Mouse (Mus musculus): ENCODE results near the gene Zfp568.

Zfp568 gene

GRCm38 (mm10) chr7:30050882-30051548 lies 67.3 kb downstream of the Zfp568 start, which contains the start of gene Zfp14:
Zfp14 (minus strand) TSS chr7:30051380.
- DNase-seq (ENCODE audit: low spot score in 2 of 2), result peak; percentile 77 to 79

DNA sequence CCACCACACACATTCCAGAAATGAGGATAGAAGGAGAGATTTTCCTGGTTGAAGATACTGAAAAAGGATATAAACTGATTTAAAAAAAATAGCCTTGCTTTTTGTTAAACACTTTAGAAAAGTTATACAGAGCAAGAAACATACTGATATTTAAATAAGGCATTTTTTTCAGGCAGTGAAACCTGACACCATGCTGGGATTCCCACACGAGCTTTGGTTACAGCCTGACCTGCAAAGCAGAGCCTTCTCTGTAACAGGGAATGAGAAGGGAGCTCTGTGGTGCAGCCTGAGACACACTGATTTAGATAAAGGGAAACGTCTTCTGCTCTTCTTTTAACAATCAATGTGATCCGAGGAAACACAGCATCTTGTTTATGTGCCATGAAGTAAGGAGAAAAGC lies 69.8 kb downstream of the Zfp568 start:
- no peak for DNase-seq (ENCODE audit: low spot score in 2 of 2)

DNA sequence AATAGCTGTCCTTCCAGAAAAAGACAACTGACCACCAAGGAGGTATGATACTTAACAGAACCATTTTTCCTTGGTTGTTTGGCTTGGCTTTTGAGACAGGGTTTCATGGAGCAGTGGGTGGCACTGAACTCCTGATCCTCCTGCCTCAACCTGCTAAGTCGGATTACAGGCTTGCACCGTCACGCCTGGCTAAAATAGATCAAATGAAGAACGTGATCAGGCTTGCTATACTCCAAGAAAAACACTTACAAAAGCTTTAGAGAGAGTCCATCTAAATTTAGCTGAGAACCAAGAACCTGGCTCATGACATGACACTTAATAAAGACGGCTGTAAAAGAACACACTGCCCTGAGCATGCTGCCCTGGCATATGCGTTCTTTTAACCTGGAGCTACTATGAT lies 76.6 kb downstream of the Zfp568 start:
- DNase-seq (ENCODE audit: low spot score in 2 of 2), result no peak

DNA sequence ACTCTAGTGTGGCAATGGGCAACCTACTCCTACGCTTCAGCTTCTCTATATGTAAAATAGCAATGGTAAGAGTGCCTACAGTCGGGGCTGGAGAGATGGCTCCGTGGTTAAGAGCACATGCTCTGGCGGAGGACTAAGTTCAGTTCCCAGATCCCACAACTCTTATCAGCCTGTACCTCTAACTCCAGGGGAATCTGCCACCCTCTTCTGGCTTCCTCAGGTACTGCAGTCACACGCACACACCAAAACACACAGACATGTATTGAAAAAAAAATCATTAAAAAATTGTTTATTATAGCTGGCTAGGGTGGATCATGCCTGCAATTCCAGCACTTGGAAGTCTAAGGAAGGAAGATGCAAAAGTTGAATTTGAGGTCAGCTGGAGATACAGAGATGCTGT lies 78.7 kb downstream of the Zfp568 start:
- no peak for DNase-seq (ENCODE audit: low spot score in 2 of 2)

DNA sequence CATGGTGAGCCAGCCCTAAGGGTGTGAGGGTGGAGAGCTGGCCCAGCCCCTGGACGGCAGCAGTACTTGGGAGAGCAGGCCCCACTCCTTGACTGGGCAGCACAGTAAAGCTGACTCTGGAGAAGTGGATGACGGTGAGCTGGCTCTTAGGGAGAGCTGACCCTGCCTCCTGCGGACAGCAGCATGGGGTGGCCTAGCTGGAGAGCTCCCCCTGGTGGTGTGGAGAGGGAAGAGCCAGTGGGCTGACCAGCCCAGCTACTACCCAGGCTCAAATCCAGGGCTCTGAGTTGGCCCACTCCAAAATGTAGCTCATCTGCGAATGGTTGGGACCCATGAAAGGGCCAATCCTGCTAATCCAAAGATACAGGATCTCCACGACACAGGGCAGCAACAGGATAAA lies 80.9 kb downstream of the Zfp568 start:
- no peak for DNase-seq (ENCODE audit: low spot score in 2 of 2)

DNA sequence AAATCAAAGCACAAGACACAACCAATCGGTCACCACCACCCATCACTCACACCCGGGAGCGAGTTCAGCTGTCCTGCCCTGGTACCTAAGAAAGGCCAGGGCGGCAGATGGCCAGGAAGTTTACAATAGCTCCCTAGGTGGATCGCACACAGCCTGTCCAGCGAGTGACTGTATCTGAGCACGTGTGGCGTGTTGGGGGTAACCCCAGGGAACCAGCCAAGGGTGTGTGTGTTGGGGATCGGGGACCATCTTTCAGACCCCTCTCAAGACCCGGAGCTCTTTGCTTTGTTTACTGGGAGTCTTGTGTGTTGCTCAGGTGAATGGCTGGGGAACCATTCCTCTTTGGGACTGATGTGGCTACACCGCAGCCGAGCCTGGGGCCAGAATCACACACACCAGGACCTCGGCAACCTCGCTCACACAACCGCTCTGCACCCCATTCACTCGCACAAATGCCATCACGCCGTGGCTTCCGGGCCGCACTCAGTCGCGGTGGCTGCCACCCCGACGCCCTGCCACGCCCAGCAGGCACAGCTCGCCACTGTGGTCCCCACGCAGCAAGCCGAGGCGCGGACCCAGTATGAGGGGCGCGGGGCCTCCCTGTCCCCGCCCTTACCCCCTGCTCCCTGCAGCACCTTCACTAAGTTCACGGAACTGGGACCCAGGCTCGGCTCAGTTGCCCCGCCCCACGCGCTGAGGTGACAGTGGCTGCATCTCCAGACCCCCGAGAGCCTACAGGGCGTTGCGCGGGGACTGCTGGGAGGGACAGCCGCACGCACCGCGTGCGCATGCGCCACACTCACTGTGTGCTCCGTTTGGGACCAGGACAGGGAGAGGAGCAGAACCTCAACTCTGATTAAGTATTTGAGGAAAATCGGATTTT lies 88.6 kb downstream of the Zfp568 start, which contains the start of gene Zfp82:
Zfp82 (minus strand) TSS at position 755 of the 883 bp plus-strand sequence.
- DNase-seq (ENCODE audit: low spot score in 2 of 2), result peak; percentile 69 to 72
